Mouse (Mus musculus) limb, embryonic 14.5 days (tissue): ENCODE measurements around the gene Gm28042. TPM values are rescaled to one million over a fixed set of nuclear protein-coding genes. Genes with fewer than 3 reads are reported as not detected.

ENCODE experiments used
- ATAC-seq: fragments of 200-750 bp; cut with Nextera tagmentation; 2 replicates; pipeline ENCODE4 v1.8.0; 2017; ENCODE audit warnings: low read depth, moderate number of reproducible peaks, moderate TSS enrichment; ENCODE audit not compliant: low FRiP score
- DNase-seq: peaks from one replicate; pipeline ENCODE4 v3.0.0-alpha.2; 2015; ENCODE audit warnings: low spot score
- H3K27ac ChIP-seq: fragments of 300-500 bp; sonication (generic); replicated peaks from 2 replicates; pipeline ENCODE4 v1.5.1; 2014; ENCODE audit warnings: low read depth, mild to moderate bottlenecking, low read length, moderate library complexity, mixed read lengths
- H3K27me3 ChIP-seq: fragments of 300-500 bp; sonication (generic); 2 replicates; pipeline ENCODE4 v1.6.1; 2014; ENCODE audit warnings: low read length, mixed read lengths; ENCODE audit not compliant: control insufficient read depth, insufficient read depth
- H3K36me3 ChIP-seq: fragments of 300-500 bp; sonication (generic); 2 replicates; pipeline ENCODE4 v1.6.1; 2014; ENCODE audit warnings: mild to moderate bottlenecking, low read length, moderate library complexity, mixed read lengths; ENCODE audit not compliant: control insufficient read depth, insufficient read depth
- H3K4me1 ChIP-seq: fragments of 300-500 bp; sonication (generic); 2 replicates; pipeline ENCODE4 v1.6.1; 2014; ENCODE audit warnings: antibody characterized with exemption, low read length, mixed read lengths; ENCODE audit not compliant: control insufficient read depth, insufficient read depth
- H3K4me2 ChIP-seq: fragments of 300-500 bp; sonication (generic); replicated peaks from 2 replicates; pipeline ENCODE4 v1.6.1; 2014; ENCODE audit warnings: low read depth, mild to moderate bottlenecking, low read length, moderate library complexity; ENCODE audit not compliant: severe bottlenecking
- H3K4me3 ChIP-seq: fragments of 300-500 bp; sonication (generic); replicated peaks from 2 replicates; pipeline ENCODE4 v1.5.1; 2014; ENCODE audit warnings: low read length
- H3K9ac ChIP-seq: fragments of 300-500 bp; sonication (generic); 2 replicates; pipeline ENCODE4 v1.6.1; 2014; ENCODE audit warnings: mild to moderate bottlenecking, low read depth, low read length, moderate library complexity; ENCODE audit not compliant: severe bottlenecking
- H3K9me3 ChIP-seq: fragments of 300-500 bp; sonication (generic); 2 replicates; pipeline ENCODE4 v1.6.1; 2016; ENCODE audit warnings: low read length; ENCODE audit not compliant: control insufficient read depth
- POLR2A ChIP-seq: fragments of 200-500 bp; IDR thresholded peaks from 2 replicates; pipeline ENCODE4 v1.8.0; 2012; ENCODE audit warnings: inconsistent platforms, mild to moderate bottlenecking, moderate library complexity, borderline replicate concordance; ENCODE audit not compliant: insufficient read depth, insufficient read length; ENCODE audit errors: extremely low read depth
- WGBS: fragments of 180-500 bp; shearing (Covaris S2); extraction: QIAGEN DNeasy Blood & Tissue Kit; methylation state at CpG from one replicate; pipeline ENCODE4 v1.1.7; 2014; 5-methylcytosine and 5-hydroxymethylcytosine counted together
- polyA plus RNA-seq, 2 experiments: library from polyadenylated mRNA; depleted of rRNA in 1 of 2; stranded (reverse) in 1 of 2; unstranded in 1 of 2; fragments of >200 nt; fragmentation: Nextera tagmentation in 1 of 2; extraction: Ambion mirVana in 1 of 2; gene quantifications; 2 replicates each; pipeline versions ENCODE4 v1.2.1 to v1.2.3; 2012 to 2014

The Gm28042 gene
- polyA plus RNA-seq, 2 experiments = 3.0 to 19.5 TPM

- no peak for ATAC-seq
- Histone ChIP-seq H3K4me2 (no peak overlapping the region), H3K9me3 (no peaks in the 10 kb centered on the region), H3K36me3 (no peaks in the 10 kb centered on the region), H3K4me3 (no peak overlapping the region), H3K9ac (no peak overlapping the region), H3K4me1 (no peaks in the 10 kb centered on the region), H3K27me3 (no peaks in the 10 kb centered on the region), H3K27ac (no peak overlapping the region)
- no peak for TF ChIP-seq POLR2A
- 75% methylated on average over 2 of the region's 2 CpGs for WGBS
- DNase-seq = no peak
Observed at GRCm38 (mm10) chr2:120082416-120082815, 55.1 kb downstream of the Gm28042 start.

GRCm38 (mm10) chr2:120084593-120085361 is 57.5 kb downstream of the Gm28042 start:
- no peak overlapping the region for H3K4me2 ChIP-seq
- H3K4me1 ChIP-seq = no peaks in the 10 kb centered on the region
- no peaks in the 10 kb centered on the region for H3K9me3 ChIP-seq
- H3K9ac ChIP-seq = 0 out of 2 replicates have a peak overlapping the region, but pooled peaks have one; percentile 31
- DNase-seq = no peak
- peak; percentile 64; the same call in 1 of the 2 replicates for ATAC-seq
- no peak overlapping the region for H3K4me3 ChIP-seq
- no peaks in the 10 kb centered on the region for H3K27me3 ChIP-seq
- no peak for TF ChIP-seq POLR2A
- H3K36me3 ChIP-seq = no peaks in the 10 kb centered on the region
- 73% methylated on average over 14 of the region's 14 CpGs for WGBS
- H3K27ac ChIP-seq = no peak overlapping the region

- Histone ChIP-seq H3K36me3 (no peaks in the 10 kb centered on the region), H3K9me3 (no peaks in the 10 kb centered on the region), H3K27me3 (no peaks in the 10 kb centered on the region), H3K9ac (no peak overlapping the region), H3K27ac (no peak overlapping the region), H3K4me2 (no peak overlapping the region), H3K4me3 (no peak overlapping the region), H3K4me1 (no peaks in the 10 kb centered on the region)
- DNase-seq = no peak
- 84% methylated on average over 3 of the region's 3 CpGs for WGBS
- no peak for ATAC-seq
- no peak for TF ChIP-seq POLR2A
Observed at GRCm38 (mm10) chr2:120086038-120086437, 58.7 kb downstream of the Gm28042 start.

GRCm38 (mm10) chr2:120087391-120087790 is 60.1 kb downstream of the Gm28042 start:
- DNase-seq = no peak

DNA sequence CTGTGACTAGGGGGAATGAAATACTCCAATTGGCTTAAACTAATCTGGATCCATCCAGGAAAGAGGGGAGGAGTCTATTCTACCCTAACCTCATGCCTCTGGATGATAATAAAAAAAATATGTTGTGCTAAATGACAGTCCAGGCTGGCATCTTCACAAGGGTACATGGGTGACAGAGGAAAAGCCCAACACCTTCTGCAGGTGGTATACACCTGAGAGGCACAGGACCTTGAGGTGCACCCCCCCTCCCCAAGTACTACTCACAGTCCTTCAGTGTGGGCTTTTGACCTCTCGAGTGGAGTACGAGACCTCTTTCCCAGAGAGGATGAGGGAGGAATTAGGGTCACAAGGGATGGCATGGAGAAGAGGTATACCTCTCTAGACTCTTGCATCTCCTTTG is 60.6 kb downstream of the Gm28042 start:
- Histone ChIP-seq H3K27me3 (no peaks in the 10 kb centered on the region), H3K9ac (no peak overlapping the region), H3K27ac (no peak overlapping the region), H3K36me3 (no peaks in the 10 kb centered on the region), H3K9me3 (no peaks in the 10 kb centered on the region), H3K4me3 (no peak overlapping the region), H3K4me2 (no peak overlapping the region), H3K4me1 (no peaks in the 10 kb centered on the region)
- no peak for TF ChIP-seq POLR2A
- 88% methylated on average over 2 of the region's 2 CpGs for WGBS
- ATAC-seq (no peak), DNase-seq (no peak)

More at GRCm38 (mm10) chr2:120087391-120087790, 60.1 kb downstream of the Gm28042 start:
- Histone ChIP-seq H3K27me3 (no peaks in the 10 kb centered on the region), H3K4me3 (no peak overlapping the region), H3K9ac (no peak overlapping the region), H3K4me2 (no peak overlapping the region), H3K4me1 (no peaks in the 10 kb centered on the region), H3K27ac (no peak overlapping the region), H3K36me3 (no peaks in the 10 kb centered on the region), H3K9me3 (no peaks in the 10 kb centered on the region)
- TF ChIP-seq POLR2A = no peak
- 88% methylated on average over 3 of the region's 3 CpGs for WGBS
- no peak for ATAC-seq
